Mouse (Mus musculus): ENCODE measurements around the gene Zpbp. TPM values are rescaled to one million over a fixed set of nuclear protein-coding genes. Genes with fewer than 3 reads are reported as not detected.
A peak's percentile ranks its signal among the peaks of the same experiment; 100 is the strongest.

The Zpbp gene
- 0.52 and 0.72 TPM in 2 replicates for polyA plus RNA-seq (2015; fragmentation: Nextera tagmentation; extraction: Ambion mirVana)

DNA sequence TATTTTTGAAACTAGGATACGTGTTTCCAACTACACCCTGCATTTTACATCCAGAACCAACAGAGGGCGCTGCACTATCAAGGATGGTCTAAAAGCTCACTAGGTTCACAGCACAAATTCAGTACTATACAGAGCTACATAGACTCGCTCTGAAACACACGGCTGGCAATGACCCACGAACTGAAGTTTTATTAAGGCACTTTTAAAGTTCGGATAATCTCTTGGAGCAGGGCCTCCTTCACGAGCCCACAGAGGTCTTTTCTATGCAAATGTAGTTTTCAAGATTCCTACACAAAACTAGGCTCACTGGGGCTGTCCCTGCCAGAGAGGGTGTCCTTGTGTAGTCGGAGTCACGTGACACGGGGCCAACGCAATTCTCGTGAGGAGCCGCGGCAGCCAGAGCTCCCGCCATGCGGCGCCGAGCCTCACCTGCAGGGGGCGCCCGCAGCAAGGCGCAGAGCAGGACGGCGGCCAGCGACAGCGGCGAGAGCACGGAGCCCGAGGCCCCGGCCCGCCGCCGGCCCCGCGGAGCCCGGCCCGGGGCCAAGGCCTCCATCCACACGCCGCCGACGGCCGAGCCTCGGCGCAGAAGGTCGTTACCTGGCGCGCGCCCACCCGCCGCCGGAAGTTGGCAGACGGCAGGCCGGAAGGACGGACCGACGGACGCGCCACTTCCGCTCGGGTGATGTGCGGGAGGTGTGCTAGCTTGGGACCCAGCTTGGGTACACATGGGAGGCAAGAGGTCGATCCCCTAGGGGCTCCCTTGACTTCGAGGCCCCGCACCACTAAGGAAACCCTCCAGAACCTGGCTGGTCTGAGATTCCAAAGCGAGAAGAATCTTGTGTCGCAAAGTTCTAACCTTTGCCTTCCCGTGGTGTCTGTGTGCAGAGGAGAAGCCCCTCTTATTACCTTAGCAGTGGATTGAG is at the start of gene Zpbp, which contains the start of gene Spata48:
Gene Zpbp, minus strand, starts transcription at position 774 of the 926 bp plus-strand sequence.
Gene Spata48, plus strand, starts transcription at position 460 of the 926 bp plus-strand sequence.
- peak; percentile 98 for ATAC-seq (ENCODE audit: insufficient read depth, low FRiP score)
- no peaks in the 10 kb centered on the region for H3K27me3 ChIP-seq (ENCODE audit: control insufficient read depth, insufficient read depth, low read length)
- 2% methylated on average over 66 of the region's 66 CpGs for WGBS
- peak within 1 kb of the TSS; percentile 66 for H3K4me3 ChIP-seq (replicated peaks; ENCODE audit: low read length)
- H3K9me3 ChIP-seq (replicated peaks; ENCODE audit: control insufficient read depth, low read length): no peaks in the 10 kb centered on the region
- H3K36me3 ChIP-seq (ENCODE audit: control insufficient read depth, insufficient read depth, low read length): no peaks in the 10 kb centered on the region
- no peaks in the 10 kb centered on the region for H3K4me1 ChIP-seq (ENCODE audit: control insufficient read depth, insufficient read depth, low read length)
- peak within 1 kb of the TSS; percentile 85 for H3K9ac ChIP-seq (ENCODE audit: low read length)
- peak within 1 kb of the TSS; percentile 73 for H3K4me2 ChIP-seq (ENCODE audit: low read depth, low read length)
- H3K27ac ChIP-seq (ENCODE audit: low read length): peak within 1 kb of the TSS; percentile 80

DNA sequence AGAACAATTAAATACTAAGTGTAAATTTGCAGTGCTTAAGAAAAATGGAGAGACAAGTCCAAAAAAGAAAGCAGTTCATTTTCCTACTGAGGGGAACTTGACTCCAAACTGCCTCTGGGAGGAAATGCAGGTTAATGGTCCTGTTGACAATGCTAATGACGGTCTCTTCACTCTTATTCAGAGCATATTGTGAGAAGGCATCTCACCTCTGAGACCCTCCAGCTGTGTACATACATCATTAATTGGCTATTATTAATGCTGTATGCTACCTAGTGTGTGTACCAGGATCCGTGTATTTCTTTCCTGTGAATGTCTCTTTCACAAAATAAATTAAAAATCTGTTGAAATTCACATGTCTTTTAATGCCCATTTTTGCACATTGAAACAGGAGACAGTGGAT is 47.2 kb upstream of the Zpbp start:
- Histone ChIP-seq H3K36me3 (ENCODE audit: control insufficient read depth, insufficient read depth, low read length) (no peaks in the 10 kb centered on the region), H3K4me2 (ENCODE audit: low read depth, low read length) (no peak overlapping the region), H3K9me3 (replicated peaks; ENCODE audit: control insufficient read depth, low read length) (no peaks in the 10 kb centered on the region), H3K4me3 (replicated peaks; ENCODE audit: low read length) (no peak overlapping the region), H3K4me1 (ENCODE audit: control insufficient read depth, insufficient read depth, low read length) (no peaks in the 10 kb centered on the region), H3K9ac (ENCODE audit: low read length) (no peak overlapping the region), H3K27ac (ENCODE audit: low read length) (no peak overlapping the region), H3K27me3 (ENCODE audit: control insufficient read depth, insufficient read depth, low read length) (no peaks in the 10 kb centered on the region)
- 46% methylated on average over 2 of the region's 2 CpGs for WGBS
- ATAC-seq (ENCODE audit: insufficient read depth, low FRiP score): no peak

DNA sequence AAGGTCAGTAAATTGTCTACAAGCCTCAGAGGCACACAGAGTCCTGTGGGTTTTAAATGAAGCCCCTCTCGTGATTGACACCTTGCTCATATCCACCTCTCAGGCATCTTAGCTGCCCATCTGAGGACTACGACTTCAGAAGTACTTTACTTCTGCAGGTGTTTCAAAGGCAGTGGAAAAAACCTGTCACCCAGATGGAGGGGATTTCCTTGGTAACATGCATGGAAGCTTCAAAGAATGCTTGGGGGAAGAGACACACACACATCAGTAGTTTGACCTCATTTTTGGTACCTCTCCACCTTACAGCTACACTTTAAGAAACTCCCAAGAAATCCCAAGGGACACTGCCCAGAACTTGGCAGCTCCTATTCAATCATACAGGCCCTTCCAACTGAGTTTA is 44.0 kb upstream of the Zpbp start:
- Histone ChIP-seq H3K27ac (ENCODE audit: low read length) (no peak overlapping the region), H3K9me3 (replicated peaks; ENCODE audit: control insufficient read depth, low read length) (no peaks in the 10 kb centered on the region), H3K9ac (ENCODE audit: low read length) (no peak overlapping the region), H3K36me3 (ENCODE audit: control insufficient read depth, insufficient read depth, low read length) (no peaks in the 10 kb centered on the region), H3K27me3 (ENCODE audit: control insufficient read depth, insufficient read depth, low read length) (no peaks in the 10 kb centered on the region), H3K4me2 (ENCODE audit: low read depth, low read length) (no peak overlapping the region), H3K4me3 (replicated peaks; ENCODE audit: low read length) (no peak overlapping the region), H3K4me1 (ENCODE audit: control insufficient read depth, insufficient read depth, low read length) (no peaks in the 10 kb centered on the region)
- ATAC-seq (ENCODE audit: insufficient read depth, low FRiP score): no peak
- 78% methylated on average over 2 of the region's 2 CpGs for WGBS

DNA sequence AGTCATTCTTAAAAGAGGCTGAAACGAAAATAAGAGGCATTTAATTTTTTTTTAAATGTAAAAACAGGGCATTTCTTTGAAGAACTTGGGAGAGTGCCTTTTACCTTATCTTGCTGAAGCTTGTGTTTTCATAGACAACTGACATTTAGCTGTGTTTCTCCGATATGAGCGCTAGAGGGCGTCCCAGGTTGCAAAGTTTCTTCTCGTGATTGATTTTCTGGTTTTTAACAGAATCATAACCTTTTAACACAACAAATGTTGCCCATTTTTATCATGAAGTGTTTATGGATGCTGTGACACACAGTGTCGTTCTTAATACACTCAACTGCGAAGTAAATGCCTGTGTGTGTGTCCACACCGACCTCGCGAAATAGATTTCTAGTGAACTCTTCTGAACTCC is 37.7 kb upstream of the Zpbp start:
- Histone ChIP-seq H3K9me3 (replicated peaks; ENCODE audit: control insufficient read depth, low read length) (no peaks in the 10 kb centered on the region), H3K9ac (ENCODE audit: low read length) (no peak overlapping the region), H3K27me3 (ENCODE audit: control insufficient read depth, insufficient read depth, low read length) (no peaks in the 10 kb centered on the region), H3K4me3 (replicated peaks; ENCODE audit: low read length) (no peak overlapping the region), H3K27ac (ENCODE audit: low read length) (no peak overlapping the region), H3K36me3 (ENCODE audit: control insufficient read depth, insufficient read depth, low read length) (no peaks in the 10 kb centered on the region), H3K4me1 (ENCODE audit: control insufficient read depth, insufficient read depth, low read length) (no peaks in the 10 kb centered on the region), H3K4me2 (ENCODE audit: low read depth, low read length) (no peak overlapping the region)
- whole genome bisulfite sequencing: 22% methylated on average over 10 of the region's 10 CpGs
- ATAC-seq (ENCODE audit: insufficient read depth, low FRiP score): no peak

DNA sequence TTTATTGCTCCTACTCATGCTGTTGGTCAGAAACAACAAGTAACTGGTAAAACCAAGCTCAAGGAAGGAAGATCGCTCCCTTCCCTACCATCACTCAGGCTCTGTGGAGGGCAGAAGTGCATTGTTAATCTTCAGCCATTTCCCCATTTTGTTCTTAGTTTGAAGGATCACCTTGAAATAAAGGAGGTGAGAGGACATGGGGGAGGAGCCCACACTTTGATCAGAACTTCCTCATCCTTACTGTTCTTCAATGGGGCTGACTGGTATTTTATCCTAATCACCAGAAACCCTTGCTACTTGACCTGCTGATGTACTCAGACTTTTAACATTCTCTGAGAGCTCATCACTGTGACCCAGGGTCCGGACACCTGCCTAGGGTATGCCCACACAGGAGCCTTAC is 33.5 kb upstream of the Zpbp start:
- Histone ChIP-seq H3K4me3 (replicated peaks; ENCODE audit: low read length) (no peak overlapping the region), H3K9me3 (replicated peaks; ENCODE audit: control insufficient read depth, low read length) (no peaks in the 10 kb centered on the region), H3K27me3 (ENCODE audit: control insufficient read depth, insufficient read depth, low read length) (no peaks in the 10 kb centered on the region), H3K4me2 (ENCODE audit: low read depth, low read length) (no peak overlapping the region), H3K9ac (ENCODE audit: low read length) (no peak overlapping the region), H3K4me1 (ENCODE audit: control insufficient read depth, insufficient read depth, low read length) (no peaks in the 10 kb centered on the region), H3K36me3 (ENCODE audit: control insufficient read depth, insufficient read depth, low read length) (no peaks in the 10 kb centered on the region), H3K27ac (ENCODE audit: low read length) (no peak overlapping the region)
- WGBS: 87% methylated on average over 2 of the region's 2 CpGs
- no peak for ATAC-seq (ENCODE audit: insufficient read depth, low FRiP score)

DNA sequence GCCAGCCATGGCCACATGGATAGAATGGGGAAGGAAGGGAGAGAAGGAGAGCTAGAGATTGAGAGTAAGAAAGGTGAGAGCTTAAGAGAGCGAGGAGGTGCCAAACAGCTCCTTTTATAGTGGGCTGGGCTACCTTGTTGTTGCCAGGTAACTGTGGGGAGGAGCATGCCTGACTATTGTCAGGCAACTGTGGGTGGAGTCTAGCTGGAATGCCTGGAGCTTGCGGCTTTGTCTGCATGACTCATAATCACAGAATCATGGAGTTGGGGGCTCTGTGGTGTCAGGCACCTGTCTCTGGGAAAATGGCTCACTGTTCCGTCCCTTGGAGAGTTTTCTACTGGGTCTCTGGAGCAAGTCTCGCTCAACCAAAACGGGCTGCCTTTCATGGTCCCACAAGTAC is 29.8 kb upstream of the Zpbp start:
- no peak for ATAC-seq (ENCODE audit: insufficient read depth, low FRiP score)
- Histone ChIP-seq H3K4me2 (ENCODE audit: low read depth, low read length) (no peak overlapping the region), H3K4me1 (ENCODE audit: control insufficient read depth, insufficient read depth, low read length) (no peaks in the 10 kb centered on the region), H3K27me3 (ENCODE audit: control insufficient read depth, insufficient read depth, low read length) (no peaks in the 10 kb centered on the region), H3K36me3 (ENCODE audit: control insufficient read depth, insufficient read depth, low read length) (no peaks in the 10 kb centered on the region), H3K27ac (ENCODE audit: low read length) (no peak overlapping the region), H3K9me3 (replicated peaks; ENCODE audit: control insufficient read depth, low read length) (no peaks in the 10 kb centered on the region), H3K4me3 (replicated peaks; ENCODE audit: low read length) (no peak overlapping the region), H3K9ac (ENCODE audit: low read length) (no peak overlapping the region)
- WGBS: 65% methylated on average over 5 of the region's 5 CpGs

DNA sequence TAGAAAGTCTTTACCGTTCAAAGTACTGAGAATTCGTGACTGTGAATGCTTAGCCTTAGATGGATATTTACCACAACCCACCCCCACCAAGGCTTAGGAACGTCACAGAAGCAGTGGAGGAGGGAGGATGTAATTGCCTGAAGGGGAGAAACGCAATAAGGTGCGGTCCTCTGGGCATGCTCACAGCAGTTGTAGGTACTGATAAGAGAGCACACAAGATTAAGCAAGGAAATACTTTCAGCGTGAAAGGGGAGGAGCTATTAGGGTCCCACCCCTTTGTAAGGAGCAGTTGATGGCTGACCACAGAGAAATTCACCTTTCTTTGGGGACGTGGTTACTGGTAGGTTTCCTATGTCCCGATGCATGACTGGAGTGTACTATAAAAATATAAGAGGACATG is 22.2 kb upstream of the Zpbp start:
- Histone ChIP-seq H3K9me3 (replicated peaks; ENCODE audit: control insufficient read depth, low read length) (no peaks in the 10 kb centered on the region), H3K4me2 (ENCODE audit: low read depth, low read length) (no peak overlapping the region), H3K9ac (ENCODE audit: low read length) (no peak overlapping the region), H3K4me3 (replicated peaks; ENCODE audit: low read length) (no peak overlapping the region), H3K27ac (ENCODE audit: low read length) (no peak overlapping the region), H3K27me3 (ENCODE audit: control insufficient read depth, insufficient read depth, low read length) (no peaks in the 10 kb centered on the region), H3K4me1 (ENCODE audit: control insufficient read depth, insufficient read depth, low read length) (no peaks in the 10 kb centered on the region), H3K36me3 (ENCODE audit: control insufficient read depth, insufficient read depth, low read length) (no peaks in the 10 kb centered on the region)
- no peak for ATAC-seq (ENCODE audit: insufficient read depth, low FRiP score)
- 43% methylated on average over 8 of the region's 8 CpGs for WGBS

DNA sequence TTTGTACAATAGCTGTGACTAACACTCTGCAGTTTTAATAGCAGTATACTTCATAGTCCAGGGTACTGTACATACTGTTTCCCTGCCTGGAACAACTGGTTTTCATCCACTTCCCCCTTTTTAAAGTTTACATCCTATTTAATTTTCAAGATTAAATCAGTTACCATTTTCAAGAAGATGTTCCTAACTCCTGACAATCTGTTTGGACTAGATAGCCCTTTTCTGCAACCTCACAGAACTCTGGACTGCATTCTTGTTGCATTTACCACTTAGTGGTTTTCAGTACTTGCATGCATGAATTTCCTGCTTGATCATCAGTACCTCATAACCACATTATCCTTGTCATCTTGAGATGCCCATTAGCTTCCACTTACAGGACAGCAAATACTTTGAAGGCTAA is 6.7 kb upstream of the Zpbp start:
- Histone ChIP-seq H3K27ac (ENCODE audit: low read length) (no peak overlapping the region), H3K36me3 (ENCODE audit: control insufficient read depth, insufficient read depth, low read length) (no peaks in the 10 kb centered on the region), H3K27me3 (ENCODE audit: control insufficient read depth, insufficient read depth, low read length) (no peaks in the 10 kb centered on the region), H3K9ac (ENCODE audit: low read length) (no peak overlapping the region), H3K4me3 (replicated peaks; ENCODE audit: low read length) (no peak overlapping the region), H3K9me3 (replicated peaks; ENCODE audit: control insufficient read depth, low read length) (no peaks in the 10 kb centered on the region), H3K4me2 (ENCODE audit: low read depth, low read length) (no peak overlapping the region), H3K4me1 (ENCODE audit: control insufficient read depth, insufficient read depth, low read length) (no peaks in the 10 kb centered on the region)
- no peak for ATAC-seq (ENCODE audit: insufficient read depth, low FRiP score)

DNA sequence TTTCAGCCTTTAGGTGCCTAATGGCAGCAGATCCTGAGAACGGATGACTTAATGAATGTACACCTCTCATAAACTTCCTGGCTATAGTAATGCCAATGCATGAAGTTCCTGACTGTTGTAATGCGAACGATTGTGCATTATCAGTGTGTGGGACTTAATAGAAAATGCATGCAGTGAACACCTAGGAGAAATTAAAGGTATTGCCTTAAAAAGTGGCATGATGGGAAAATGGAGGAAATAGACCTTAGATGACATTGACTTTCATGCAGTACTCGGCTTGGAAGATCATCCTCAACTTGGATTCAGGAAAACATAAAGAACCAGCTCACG is 318 bp upstream of the Zpbp start:
- WGBS: 79% methylated on average over 5 of the region's 5 CpGs
- H3K27ac ChIP-seq (ENCODE audit: low read length): 0 out of 2 replicates have a peak overlapping the region, but pooled peaks have one; percentile 80

More for the DNA sequence above, 318 bp upstream of the Zpbp start:
- Histone ChIP-seq H3K4me2 (ENCODE audit: low read depth, low read length) (peak overlapping the region; percentile 73), H3K9me3 (replicated peaks; ENCODE audit: control insufficient read depth, low read length) (no peaks in the 10 kb centered on the region), H3K36me3 (ENCODE audit: control insufficient read depth, insufficient read depth, low read length) (no peaks in the 10 kb centered on the region), H3K9ac (ENCODE audit: low read length) (peak overlapping the region; percentile 85), H3K4me3 (replicated peaks; ENCODE audit: low read length) (peak overlapping the region; percentile 66), H3K27me3 (ENCODE audit: control insufficient read depth, insufficient read depth, low read length) (no peaks in the 10 kb centered on the region), H3K4me1 (ENCODE audit: control insufficient read depth, insufficient read depth, low read length) (no peaks in the 10 kb centered on the region)
- ATAC-seq (ENCODE audit: insufficient read depth, low FRiP score): no peak

Measured in stomach, embryonic 16.5 days (tissue).